Mouse (Mus musculus) kidney, adult 18-20 months (tissue): ENCODE measurements around the gene Sec24a.

Source experiments
- DNase-seq: peaks from one replicate; pipeline ENCODE4 v3.0.0; 2021

Sec24a gene

DNA sequence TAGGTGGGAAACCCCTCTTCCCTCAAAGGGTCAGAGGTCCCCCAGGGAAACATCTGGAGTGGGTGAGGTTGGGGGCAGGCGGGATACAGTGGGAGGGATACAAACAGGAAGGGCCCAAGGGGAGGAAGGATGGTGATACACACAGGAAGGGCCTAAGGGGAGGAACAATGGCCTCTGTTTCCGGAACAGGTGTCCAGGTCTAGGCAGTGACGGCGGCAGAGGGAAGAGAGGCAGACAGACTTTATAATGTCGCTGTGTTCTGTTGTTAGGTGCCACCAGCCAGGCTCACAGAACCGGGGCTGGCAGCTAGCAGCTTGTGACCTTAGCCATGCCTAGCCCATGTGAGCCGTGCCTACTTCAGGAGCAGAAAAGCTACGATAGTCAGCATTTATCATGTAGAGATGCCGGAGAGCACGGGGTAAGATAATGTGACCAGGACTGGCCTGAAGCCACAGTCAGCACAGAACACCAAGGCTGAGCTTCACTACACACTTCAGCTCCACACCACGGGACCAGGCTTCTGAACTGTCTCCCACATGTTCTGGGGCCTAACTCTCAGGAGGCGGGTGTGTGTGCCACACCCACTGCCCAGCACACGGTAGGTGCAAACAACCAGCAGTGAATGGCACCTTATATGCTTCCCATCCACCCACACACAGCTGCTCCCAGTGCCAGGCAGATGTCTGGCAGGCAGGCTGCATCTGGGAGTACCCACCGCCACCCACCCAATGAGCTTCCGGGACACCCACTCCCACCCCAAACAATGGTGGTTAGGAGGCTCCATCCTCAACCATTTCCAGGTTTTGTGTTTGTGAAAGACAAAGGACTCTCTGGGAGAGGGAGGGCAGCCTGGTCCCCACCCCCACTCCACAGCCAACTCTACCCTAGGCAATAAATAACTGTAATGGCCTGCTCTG, 116.4 kb downstream of the Sec24a start:
- peak; percentile 52 for DNase-seq

DNA sequence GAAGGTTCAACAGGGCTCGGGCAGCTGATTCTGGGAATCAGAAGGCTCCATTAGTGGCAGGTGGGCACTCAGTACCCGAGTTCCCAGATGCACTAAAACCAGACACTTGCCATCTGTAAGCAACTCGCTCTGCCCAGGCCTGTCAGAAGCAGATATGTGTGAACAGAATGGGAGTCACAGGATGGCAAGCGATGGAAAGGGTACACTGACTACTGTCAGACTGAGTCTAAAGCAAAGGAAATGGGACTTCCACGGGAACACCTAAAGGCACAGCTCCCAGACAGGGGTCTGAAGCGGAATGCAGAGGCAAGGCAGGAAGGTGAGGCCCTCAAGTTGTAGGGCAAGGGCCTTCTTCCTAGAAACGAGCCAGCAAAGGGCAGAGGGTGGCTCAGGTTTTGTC, 117.2 kb downstream of the Sec24a start:
- DNase-seq = no peak

DNA sequence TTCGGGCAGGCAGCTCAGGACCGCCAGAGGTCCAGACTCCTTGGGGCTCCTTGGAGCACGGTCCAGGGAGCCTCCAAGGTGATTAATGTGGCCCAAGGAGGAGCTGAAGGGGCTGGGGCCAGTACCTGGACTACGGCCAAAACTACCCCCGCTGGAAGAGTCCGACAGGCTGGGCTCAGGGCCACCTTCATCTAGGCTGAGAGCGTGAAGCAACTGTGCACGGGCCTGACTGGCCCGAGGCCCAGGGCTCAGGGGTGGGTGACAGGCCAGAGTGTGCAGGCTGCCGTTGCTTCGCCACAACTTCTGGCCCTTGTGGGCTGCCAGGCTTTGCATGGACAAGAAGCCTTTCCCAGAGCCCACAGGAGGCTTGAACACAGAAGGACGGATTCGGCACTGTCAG, 118.1 kb downstream of the Sec24a start:
- DNase-seq = no peak

DNA sequence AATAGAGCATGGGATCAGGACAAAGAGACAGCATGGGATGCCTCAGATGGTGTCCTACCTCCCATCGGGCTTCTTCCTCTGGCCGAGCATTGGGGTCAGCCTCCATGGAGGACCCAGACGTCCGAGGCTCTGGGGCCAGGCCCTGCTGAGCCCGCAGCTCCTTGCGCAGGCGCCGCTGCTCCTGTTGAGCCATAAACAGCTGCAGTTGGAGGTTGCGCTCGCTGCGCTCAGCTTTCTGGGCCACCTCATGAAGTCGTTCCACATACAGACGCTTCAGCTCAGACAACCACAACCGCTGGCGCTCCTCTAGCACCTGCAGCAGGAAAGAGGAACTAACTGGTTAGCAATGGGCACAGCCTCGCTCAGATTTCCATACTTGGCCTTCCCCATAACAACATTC, 119.2 kb downstream of the Sec24a start:
- DNase-seq = no peak

DNA sequence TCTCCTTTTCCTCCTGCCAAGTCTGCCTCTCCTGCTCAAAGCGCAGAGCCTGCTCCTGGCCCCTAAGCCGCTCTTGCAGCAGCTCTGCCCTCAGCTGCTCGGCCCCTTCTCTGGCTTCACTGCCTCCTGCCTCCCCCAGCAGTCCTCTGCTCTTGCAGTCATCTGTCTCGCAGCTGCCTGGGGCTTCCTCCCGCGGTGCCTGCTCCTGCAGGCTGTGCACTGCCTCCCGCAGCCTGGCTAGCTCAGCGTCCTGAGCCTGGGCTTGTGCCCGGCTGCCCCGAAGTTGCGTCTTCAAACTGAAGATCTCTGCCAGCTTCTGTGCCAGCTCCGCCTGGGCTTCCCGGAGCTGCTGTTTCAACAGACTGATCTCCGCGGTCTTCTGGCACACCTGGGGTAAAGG, 119.7 kb downstream of the Sec24a start:
- DNase-seq = peak; percentile 32

DNA sequence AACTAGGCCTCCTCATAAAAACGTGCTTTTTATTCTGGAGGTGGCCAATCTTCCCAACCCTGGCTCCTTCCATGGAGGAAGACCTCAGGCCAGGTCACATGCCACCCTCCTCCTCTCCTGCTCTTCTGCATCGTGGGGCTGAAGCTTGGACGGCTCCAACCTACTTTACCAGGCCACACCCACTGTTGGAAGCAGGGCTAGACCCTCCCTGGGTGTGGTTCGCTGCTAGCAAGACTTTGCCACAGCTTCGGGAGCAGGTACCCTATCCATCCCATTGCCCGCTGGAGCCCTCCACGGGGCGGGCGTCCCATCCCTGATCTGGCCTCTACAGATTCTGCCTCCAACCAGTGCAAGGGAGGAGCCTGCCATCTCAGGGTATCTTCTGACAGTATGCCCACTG, 120.2 kb downstream of the Sec24a start:
- DNase-seq = no peak
